Mouse (Mus musculus): ENCODE data around the gene Ubxn2a.

- TF ChIP-seq CTCF (IDR thresholded peaks at IDR 0.05; ENCODE audit: low read depth) (no peak), EP300 (IDR thresholded peaks at IDR 0.05; ENCODE audit: low read depth) (no peak)
Measured at GRCm38 (mm10) chr12:4859241-4859914, 48.1 kb downstream of the Ubxn2a start.

All from heart, postnatal 0 days (tissue).